Mouse (Mus musculus) spleen, adult 12 weeks (tissue): Measurements from ENCODE around the gene Tmem50b.

Source experiments
- DNase-seq: peaks from one replicate; pipeline ENCODE4 v3.0.0; 2022; ENCODE audit warnings: low spot score

Gene Tmem50b

GRCm38 (mm10) chr16:91565292-91565951 lies 32.2 kb downstream of the Tmem50b start:
- DNase-seq = no peak

GRCm38 (mm10) chr16:91564580-91565291 lies 32.9 kb downstream of the Tmem50b start:
- DNase-seq = no peak

- no peak for DNase-seq
Observed at GRCm38 (mm10) chr16:91561541-91562457, 35.8 kb downstream of the Tmem50b start.

- no peak for DNase-seq
Observed at GRCm38 (mm10) chr16:91561099-91561498, 36.5 kb downstream of the Tmem50b start.

- no peak for DNase-seq
Observed at GRCm38 (mm10) chr16:91557693-91558092, 39.9 kb downstream of the Tmem50b start.

- DNase-seq = no peak
Observed at GRCm38 (mm10) chr16:91557214-91557613, 40.4 kb downstream of the Tmem50b start.

GRCm38 (mm10) chr16:91556659-91557058 lies 40.9 kb downstream of the Tmem50b start:
- no peak for DNase-seq

GRCm38 (mm10) chr16:91555017-91555605 lies 42.5 kb downstream of the Tmem50b start:
- no peak for DNase-seq

GRCm38 (mm10) chr16:91553625-91554024 lies 44.0 kb downstream of the Tmem50b start:
- no peak for DNase-seq

GRCm38 (mm10) chr16:91552072-91552471 lies 45.5 kb downstream of the Tmem50b start:
- DNase-seq = no peak

GRCm38 (mm10) chr16:91551081-91551524 lies 46.5 kb downstream of the Tmem50b start:
- DNase-seq = no peak

GRCm38 (mm10) chr16:91549616-91550015 lies 48.0 kb downstream of the Tmem50b start:
- DNase-seq = no peak

- DNase-seq = no peak
Observed at GRCm38 (mm10) chr16:91548996-91549395, 48.6 kb downstream of the Tmem50b start.

- DNase-seq = no peak
Observed at GRCm38 (mm10) chr16:91548586-91548985, 49.0 kb downstream of the Tmem50b start.

- no peak for DNase-seq
Observed at GRCm38 (mm10) chr16:91547974-91548373, 49.6 kb downstream of the Tmem50b start.

GRCm38 (mm10) chr16:91546836-91547741 lies 50.5 kb downstream of the Tmem50b start, which contains the start of gene Ifngr2:
Gene Ifngr2 (plus strand): TSS chr16:91547072.
- peak; percentile 52 for DNase-seq

GRCm38 (mm10) chr16:91546391-91546835 lies 51.2 kb downstream of the Tmem50b start:
- DNase-seq = peak; percentile 34

GRCm38 (mm10) chr16:91545597-91546281 lies 51.9 kb downstream of the Tmem50b start:
- DNase-seq = peak; percentile 44

GRCm38 (mm10) chr16:91543619-91544018 lies 54.0 kb downstream of the Tmem50b start:
- no peak for DNase-seq

- no peak for DNase-seq
Observed at GRCm38 (mm10) chr16:91541573-91542081, 56.0 kb downstream of the Tmem50b start.
